Mouse (Mus musculus) urinary bladder, postnatal 4 days (tissue): ENCODE measurements at regions not wholly inside any gene's neighbourhood (a gene's known extent, or its start where the extent isn't known, plus 50 kb on each side); places are given as distances from the start of the nearest gene placed in this dataset.
A peak's percentile ranks its signal among the peaks of the same experiment; 100 is the strongest.

Experiments used
- DNase-seq, 2 experiments: peaks; one replicate each; pipeline ENCODE4 v3.0.0; 2021 to 2022; ENCODE audit warnings: low spot score in 2 of 2

DNA sequence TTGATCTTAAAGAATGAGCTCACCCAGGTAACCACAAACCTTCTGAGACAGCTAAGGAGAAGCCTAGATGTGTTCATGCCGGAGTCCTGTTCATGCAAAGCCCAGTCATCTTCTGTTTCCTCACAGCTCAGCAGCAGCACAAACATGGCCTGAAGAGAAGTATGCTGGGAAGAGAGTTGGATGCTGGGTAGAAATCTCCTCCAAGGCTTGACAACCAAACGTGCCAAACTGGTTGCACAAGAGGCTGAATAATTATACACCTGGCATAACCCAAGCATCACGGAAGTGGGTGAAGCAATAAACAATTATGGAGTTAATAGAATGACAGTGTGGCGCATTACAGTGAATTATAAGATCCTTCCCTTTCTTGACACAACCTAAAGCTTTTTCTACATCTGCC is 404.0 kb upstream of the Acvr2a start:
- DNase-seq, result no peak

DNA sequence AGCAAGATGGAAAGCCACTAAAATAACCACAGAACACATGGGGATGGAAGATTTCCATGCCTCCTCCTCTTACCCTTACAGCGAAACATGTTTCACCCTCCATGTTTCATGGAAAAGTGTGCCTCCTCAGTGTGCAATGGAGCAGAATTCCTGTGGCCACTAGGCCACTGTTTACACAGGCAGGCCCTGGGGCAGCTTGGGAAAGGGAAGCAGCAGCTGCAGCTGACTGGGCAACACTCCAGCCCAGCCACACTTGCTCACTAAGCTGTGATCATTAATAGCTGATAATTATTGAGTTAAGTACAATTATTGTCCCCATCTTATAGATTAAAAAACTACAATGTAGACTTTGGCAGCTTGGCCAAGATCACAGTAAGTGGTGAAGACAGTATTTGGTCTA is 402.5 kb upstream of the Acvr2a start:
- no peak for DNase-seq

DNA sequence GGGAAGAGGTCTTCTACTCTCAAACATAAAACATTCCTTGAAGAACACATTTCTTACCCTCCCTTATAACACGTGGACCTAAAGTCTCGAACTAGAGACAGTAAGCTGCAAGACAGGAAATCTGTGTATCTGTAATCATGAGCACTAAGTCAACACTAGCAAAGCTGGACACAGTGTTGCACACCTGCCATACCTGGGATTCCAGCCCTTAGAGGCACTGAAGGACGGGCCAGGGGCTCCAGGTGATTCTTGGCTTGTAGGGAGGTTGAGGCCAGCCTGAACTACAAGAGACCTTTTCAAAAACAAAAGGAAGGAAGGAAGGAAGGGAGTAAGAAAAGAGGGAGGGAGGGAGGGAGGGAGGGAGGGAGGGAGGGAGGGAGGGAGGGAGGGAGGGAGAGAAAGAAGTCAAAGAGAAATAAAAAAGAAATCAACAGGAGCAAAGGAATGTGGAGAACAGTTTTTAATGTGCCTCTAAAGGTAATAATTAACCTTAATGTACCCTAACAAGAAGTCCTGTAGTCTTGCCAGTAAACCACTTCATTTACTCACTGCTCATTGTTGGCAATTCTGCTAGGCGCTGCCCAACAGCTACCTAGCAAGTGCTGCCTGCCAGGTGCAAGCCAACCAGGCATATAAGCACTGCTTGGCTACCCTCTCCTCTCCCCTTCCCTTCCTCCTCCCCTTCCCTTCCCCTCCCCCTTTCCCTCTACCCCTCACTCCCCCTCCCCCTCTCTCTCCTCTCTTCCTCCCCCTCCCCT is 401.0 kb upstream of the Acvr2a start:
- no peak for DNase-seq

DNA sequence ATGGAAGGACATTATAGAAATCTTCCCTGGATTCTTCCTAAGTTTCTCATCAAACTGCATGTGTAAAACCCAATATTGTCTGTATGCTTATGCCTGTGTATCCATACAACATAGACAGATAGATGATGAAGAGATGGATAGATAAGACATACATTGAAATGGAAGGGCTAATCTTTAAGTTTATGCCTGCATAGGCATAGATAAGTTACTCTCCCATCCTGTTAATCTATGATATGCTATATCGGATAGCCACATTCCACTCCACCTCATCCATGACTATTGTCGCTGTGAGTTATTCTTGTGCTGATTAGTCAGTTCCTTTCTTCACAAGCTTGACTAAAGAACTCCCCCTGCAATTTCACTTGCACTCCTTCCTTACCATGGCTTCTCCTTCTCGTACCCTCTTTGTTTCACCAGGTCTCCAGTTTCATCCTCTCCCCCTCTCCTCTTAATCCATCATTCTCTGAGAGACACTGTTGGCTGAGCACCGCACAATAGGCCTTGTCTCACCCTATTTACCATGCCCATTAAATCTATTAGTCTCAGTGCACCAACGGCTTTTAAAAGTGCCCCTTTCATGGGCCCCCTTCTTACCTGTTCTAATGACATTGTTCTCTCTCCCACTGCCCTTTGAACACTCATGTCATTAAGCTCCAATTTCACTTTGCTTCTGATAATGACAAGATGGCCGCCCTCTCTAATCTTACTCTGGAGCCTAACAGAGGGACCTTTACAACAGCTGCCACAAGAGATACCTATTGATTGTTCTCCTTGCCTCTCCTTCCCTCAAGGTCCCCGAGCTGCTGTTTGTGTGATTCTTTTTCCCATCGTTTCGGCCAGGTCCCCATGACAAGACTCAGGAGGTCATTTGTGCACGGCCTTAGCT is 399.1 kb upstream of the Acvr2a start:
- DNase-seq, result no peak

DNA sequence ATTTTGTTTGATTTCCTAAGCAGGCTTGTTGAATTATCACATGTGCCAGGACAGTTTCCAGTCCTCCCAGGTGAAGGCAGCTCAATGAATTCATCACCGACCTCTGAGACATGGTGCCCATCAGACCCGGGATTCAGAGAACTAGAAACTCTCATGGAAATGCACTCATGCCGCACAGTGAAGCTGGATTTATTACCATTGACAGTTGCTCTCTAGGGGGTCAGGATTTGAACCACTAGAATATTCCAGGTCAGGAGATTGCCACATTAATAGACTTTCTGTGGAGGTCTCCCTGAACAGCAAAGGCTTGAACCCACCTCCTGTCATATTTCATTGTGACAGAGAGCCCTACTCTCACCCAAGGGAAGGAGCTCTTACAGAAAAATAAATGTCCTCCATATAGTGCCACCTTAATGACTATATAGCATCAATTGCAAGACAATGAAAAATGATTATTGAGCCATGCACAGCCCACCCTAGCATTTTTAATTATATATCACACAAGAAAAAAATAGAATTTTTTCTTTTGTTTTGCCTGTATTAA is 397.6 kb upstream of the Acvr2a start:
- DNase-seq, result no peak

DNA sequence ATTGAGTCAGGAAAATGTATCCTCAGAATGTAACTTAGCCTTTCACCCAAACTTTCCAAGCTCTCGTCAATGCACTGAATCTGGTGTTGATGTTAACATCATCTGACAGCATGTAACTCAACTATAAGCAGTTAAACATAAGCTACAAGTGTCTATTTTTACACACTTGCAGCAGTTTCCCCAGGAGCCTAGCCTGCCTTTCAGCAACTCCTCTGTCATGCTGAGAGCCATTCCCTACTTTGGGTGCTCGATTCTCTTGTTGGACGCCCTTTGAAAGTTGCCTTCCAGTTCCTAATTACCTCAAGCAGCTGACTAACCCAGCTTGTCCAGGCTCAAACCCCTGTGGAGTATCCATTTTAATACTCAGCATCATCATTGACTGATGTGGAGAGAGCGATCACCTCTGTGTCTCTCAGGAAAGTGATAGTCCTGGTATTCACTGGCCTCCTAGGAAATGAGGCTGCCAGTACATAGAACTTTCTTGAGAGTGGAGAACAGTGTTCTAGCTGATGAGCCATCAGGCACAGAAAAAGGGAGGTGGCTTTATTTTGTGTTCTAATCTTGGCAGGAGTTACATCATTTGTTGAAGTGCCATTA is 396.8 kb upstream of the Acvr2a start:
- no peak for DNase-seq

DNA sequence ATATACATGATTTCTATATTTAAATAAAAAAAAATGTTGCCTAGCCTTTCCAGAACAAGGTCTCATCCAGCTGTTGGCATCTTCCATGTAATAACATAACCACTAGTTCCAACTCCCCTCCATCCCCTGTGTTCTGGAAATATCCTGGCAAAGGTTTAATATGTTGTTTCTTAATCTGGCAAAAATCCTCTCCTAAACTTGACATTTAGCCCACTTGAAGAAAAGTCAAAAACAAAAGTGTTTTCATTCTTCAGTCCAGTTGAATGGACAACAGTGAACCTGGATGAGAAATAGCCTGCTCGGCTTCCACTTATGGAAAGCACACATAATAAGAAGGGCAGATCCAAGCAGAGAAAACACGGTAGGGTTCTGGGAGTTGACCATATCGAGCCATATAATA is 393.1 kb upstream of the Acvr2a start:
- no peak for DNase-seq

DNA sequence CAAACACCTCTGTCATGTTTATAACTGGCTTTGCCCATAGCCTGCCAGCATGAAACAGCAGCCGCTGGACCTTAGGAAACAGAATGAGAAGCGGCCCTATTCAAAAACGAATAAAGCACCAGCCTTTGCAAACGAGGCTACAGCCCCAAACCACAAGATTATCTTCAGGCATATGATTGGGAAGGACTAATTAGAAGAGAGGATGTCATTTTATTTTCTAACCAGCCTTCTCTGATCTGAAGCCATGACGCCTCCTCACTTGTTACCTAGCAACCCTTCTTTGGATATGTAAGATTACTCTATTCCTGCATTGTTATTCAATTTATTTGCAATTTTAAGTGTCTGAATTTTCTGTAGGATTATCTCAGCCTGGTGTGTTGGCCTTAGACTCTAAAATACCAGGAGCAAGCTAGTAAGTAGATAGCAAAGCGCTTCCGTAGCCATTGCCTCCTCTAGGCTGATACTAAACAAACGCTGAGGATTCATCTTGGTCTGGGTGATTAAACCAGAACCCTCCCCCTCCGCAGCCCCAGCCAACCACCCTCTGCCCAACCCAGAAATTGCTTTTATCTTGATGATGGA is 390.0 kb upstream of the Acvr2a start:
- DNase-seq, result no peak

DNA sequence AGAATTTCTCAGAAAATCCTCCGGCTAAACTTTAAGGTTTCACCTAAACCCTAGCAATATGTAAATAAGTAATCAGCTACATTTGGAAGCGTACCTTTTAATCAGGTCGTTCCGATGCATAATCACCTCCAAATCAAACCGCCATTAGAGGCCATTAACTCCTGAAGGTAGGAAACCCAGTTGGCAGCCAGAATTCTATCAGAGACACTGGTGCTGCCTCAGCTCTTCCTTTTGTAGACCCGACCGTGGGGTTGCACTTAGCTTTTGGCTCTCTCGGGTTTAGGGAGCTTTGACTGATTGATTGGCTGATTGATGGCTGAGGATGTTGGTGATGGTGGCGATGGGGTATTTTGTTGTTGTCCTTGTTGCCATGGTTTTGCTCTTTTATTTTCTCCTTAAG is 389.3 kb upstream of the Acvr2a start:
- DNase-seq, result no peak

DNA sequence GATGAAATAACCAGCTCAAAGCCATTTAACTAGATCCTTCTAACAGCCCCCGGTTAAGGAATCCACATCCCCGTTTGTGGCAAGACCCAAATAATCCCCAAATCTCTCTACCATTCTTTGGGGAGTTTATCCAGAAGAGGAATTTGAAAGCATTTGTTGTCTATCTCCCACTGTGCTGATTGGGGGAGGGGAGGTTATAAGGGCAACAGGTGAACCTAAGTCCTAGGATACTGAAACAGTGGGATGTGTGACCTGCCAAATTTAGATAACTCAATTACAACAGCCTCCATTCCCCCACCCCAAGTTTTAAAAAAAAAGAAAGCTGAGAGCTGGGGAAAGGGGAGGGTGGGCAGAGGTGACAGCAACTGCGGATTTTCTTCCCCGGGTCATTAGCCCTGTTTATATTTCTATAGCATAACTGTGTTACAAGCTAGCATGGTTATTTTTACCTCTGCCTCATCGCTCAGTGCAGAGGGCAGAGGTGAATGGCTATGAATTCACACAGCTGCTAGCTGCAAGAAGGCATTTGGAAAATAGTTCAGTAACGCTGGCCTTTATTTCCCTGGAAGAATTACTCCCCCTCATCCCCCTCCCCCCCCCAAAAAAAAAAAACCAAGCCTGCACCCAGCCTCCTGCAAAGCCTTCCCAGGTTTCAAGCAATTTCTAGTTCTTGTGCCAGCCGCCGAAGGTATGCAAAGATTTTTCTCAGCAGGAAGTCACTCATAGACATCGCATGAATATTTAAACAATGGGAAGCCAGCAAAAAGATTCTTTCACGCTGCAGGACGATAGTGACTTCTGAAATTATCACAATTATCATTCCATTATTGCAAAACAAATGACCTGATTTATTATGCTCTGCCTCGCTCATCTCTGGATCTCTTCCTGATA is 388.5 kb upstream of the Acvr2a start:
- DNase-seq, result no peak

DNA sequence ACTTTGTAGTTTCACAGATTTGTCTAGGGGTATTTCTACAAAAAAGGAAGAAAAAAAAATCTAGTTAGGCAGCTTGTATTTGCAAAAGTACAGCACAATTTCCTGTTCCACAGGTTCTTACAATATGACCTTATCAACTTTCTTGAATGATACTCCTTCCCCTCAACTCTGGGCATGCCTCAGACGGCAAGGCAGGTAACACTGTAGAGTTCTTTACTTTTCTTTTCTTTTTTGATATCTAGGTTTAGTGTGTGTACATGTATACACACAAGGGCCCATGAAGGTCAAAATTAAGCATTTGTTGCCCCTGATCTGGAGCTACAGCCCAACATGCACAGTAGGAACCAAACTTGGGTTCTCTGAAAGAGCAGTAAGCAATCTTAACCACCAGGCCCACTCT is 381.4 kb upstream of the Acvr2a start:
- DNase-seq, result no peak

DNA sequence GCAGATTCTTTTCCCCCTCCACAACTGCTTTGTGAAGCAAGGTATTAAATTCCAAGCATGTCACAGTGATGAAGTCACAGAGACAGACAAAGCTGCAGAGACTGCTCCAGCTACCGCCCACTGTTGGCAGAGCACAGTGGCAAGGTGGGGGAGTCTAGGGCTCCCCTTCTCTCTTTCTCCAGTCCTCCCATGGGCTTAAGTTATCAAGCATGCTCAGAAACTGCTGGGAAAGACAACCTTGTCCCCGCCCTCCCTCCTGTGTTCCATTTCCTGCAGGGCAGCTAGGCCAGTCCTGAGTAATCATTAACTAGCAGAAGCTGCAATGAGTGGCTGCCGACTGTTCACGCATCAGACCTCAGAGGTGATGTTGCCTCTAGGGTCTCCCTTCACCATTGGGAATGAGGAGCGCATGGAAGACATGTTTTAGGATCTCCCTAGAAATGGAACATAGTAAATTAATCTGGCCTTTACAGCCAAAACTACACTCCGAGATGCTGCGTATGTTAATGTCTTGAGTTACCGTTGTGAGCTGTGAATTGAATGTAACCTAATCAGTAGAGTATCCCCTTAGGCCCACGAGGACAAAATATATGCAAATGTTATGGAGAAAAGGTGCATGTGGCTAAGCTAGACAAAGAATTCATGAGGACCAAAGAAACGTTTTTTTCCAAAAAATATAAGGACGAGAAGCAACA is 372.5 kb upstream of the Acvr2a start:
- DNase-seq, result peak in 1 of 2 experiments; percentile 19

DNA sequence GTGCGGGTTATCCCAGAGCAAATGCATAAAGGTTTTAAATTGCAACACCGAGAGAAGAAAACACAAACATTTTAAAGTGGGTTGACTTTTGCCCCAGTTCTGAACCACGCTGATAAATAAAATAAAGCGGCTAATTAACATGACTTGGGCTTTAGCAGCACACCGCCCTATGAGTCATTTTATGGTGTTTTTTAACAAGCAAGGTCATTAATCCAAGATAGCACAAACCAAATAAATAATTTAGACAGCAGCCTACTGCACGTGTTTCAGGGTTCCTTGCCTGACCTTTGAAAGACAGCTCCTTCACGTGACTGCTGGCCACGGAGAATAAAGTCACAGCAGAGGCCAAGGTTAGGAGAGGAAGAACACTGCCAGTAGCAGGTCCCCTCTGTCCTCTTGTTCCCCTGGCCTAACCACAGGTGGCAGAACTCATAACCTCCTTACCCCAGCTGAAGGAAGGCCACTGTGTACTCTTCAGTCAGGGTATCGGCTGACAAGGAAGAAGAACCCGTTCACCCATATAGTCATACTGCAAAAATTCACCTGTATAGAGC is 371.8 kb upstream of the Acvr2a start:
- DNase-seq, result no peak

DNA sequence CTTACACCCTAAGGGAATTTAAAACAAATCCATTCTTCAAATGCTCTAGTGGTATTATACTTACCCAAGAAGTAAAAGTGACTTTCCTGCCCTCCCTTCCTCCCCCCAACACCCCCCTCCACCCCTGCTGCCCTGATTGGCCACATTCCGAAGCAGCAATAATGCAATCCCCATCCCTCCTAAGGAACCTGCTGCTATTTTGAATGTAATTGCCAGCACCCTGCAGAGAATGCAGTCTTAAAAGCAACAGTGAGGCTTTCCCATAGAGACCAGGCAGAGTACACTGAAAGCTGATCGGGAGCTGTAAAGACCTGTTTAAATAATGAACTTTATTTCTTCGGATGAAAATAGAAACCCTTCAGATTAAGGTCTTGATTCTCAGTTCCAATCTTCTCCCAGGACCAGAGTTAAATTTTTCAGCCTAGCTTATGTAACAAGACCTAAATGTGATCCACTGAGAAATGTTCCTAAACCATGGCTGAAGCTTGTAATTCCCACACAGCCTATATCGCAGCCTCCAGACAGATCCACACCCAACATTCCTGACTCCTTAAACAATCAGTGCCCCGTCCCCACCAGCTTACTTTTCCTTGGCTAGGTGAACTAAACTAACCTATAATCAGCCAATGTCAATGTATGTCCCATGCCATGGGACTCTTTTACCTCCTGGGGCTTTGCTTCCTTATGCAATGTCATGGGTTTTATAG is 367.9 kb upstream of the Acvr2a start:
- no peak for DNase-seq

DNA sequence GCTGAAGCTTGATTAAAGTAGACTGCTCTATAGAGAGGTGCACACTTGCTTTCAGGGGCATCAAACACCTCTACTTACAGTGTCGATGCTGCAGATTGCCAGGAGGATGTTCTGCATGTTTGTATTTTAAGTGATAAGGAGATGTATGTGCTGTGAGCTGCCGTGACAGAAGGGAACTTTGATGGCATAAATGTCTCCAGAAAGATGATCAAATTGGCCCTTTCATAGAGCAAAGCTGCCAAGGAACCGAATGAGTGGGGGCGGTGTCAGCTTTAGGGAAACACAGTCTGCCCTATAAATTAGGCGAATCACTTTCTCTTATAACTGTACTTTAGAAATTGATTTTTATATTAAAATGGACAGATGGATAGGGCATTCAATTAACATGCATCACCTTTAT is 367.3 kb upstream of the Acvr2a start:
- DNase-seq, result no peak

DNA sequence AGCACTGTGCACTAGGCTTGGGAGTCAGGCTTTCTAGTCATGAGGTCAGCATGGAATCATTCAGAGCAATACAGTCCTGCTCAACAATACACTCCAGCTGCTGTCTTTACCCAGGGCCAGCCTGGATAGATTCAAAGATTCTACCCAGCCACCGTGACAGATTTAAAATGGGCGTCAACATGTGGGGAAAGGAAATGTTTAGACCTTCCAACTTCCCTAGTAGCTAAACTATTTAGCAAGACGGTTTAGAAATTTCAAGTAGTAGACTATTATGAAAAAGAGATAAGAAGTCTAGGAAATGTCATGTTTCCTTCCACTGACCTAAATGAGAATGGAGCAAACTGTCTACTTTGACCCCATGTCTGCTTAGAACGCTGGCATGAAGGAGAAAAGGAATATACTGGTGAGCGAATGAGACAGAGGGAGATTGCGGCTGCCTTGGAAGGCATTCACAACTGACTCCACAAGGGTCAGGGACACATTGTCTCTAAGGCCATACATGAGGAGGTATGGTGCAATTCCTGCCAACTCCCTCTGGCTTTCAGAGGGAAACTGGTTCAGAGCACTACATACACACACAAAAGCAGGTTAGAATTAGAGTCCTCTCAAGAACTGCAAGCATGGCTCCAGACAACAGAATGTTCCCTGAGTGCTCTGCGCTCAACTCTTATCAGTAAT is 364.6 kb upstream of the Acvr2a start:
- no peak for DNase-seq

DNA sequence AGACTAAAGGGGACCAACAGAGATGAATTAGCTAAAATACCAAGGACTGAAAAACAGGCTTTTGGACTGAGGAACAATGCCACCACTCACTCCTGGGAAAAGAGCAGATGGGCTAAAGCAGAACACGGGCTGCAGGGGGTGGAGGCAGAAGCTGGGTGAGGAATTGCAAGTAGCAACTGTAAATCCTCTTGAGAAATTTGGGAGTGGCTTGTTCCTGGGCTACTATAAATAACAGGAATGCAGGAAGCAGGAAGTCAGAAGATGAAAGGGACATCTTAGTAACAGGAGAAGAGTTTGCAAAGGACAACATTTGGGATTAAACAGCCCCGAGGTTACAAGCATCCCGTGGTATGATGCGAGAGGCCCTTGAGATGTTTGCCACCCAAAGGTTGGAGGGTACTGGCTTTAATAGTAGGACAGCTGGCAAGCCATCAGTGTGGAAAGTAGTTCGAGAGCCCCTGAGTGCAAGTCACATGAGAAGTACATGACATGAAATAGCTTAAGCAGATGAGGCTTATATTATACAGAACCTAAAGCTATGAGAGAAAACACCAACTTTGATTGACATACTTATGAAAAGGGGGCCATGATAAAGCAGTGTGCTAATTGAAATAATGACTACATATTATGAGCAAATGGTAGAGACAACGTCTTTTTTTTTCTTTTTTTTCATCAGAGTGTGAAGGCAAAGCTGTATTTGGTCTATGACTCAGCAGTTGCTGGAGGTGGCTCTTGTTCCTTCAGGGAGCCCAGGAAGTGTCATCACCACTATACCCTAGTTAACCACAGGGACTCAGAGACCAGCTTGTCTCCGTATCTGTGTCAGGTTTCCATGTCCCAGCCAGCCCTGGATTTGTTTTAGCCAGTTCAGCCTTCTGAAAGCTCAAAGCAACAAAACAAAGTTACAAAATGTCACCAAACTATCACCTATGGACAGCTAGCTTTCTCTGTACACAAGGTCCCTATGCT is 357.6 kb upstream of the Acvr2a start:
- DNase-seq, result no peak

DNA sequence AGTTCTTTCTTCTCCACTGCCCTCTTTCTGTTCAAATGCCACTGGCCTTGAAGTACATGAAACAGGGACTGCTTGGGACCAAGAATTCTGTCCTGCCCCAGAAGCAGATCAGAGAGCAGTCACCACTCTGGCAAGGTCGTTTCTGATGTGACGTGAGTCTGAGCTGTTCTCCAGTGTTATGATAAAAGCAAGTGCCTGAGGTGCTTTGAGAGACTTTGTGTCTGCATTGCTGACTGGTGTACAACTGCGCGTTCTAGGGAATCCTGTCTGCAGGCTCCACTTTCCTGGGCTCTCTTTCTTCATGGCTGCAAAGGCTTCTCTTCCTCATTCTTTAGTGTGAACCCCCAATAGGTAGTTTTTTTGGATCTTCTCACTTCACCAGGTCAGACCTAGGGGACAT is 356.8 kb upstream of the Acvr2a start:
- no peak for DNase-seq
